Mouse (Mus musculus) cortical plate, adult 2 months (tissue): ENCODE measurements around the gene Jagn1.

ENCODE experiments used
- CTCF ChIP-seq: fragments of 200-500 bp; IDR thresholded peaks from 2 replicates; pipeline ENCODE4 v1.5.1; 2011; ENCODE audit warnings: mild to moderate bottlenecking, control low read depth, low read length; ENCODE audit not compliant: insufficient read depth; ENCODE audit errors: extremely low read depth
- POLR2A ChIP-seq: fragments of 200-500 bp; IDR thresholded peaks from 2 replicates; pipeline ENCODE4 v1.6.1; 2011; ENCODE audit warnings: mild to moderate bottlenecking, low read length, control low read depth; ENCODE audit not compliant: insufficient read depth; ENCODE audit errors: extremely low read depth

DNA sequence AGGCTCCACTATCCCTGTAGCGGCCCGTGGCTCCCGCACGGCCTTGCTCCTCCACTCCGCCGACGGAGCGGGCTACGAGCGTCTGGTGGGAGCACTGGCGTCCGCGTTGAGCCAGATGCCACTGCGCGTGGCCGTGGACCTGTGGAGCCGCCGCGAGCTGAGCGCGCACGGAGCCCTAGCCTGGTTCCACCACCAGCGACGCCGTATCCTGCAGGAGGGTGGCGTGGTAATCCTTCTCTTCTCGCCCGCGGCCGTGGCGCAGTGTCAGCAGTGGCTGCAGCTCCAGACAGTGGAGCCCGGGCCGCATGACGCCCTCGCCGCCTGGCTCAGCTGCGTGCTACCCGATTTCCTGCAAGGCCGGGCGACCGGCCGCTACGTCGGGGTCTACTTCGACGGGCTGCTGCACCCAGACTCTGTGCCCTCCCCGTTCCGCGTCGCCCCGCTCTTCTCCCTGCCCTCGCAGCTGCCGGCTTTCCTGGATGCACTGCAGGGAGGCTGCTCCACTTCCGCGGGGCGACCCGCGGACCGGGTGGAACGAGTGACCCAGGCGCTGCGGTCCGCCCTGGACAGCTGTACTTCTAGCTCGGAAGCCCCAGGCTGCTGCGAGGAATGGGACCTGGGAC, 40.2 kb downstream of the Jagn1 start:
- no peak for TF ChIP-seq POLR2A
- no peak for TF ChIP-seq CTCF
